Mouse (Mus musculus): ENCODE measurements at regions not wholly inside any gene's neighbourhood (a gene's known extent, or its start where the extent isn't known, plus 50 kb on each side); places are given as distances from the start of the nearest gene placed in this dataset.

GRCm38 (mm10) chr10:113440818-113441217 lies 512.0 kb upstream of the Atxn7l3b start:
- ATAC-seq (no peak), DNase-seq (ENCODE audit: low read depth, low spot score) (no peak)
- CTCF ChIA-PET = no interaction called here
- in situ Hi-C loops (cut with MboI; ENCODE audit: low pct_unique_long_range_greater_than_20kb) = no loop called here
- POLR2A ChIA-PET = no interaction called here
- TF ChIP-seq CTCF (IDR thresholded peaks at IDR 0.05) = no peak
- peaks cover 2% of the 10 kb centered on the region for H3K27me3 ChIP-seq

- ChIA-PET POLR2A (no interaction called here), CTCF (interaction anchor here (1.5 kb wide), 1 partner anchor 12 kb away, joined by 4 read pairs; no protein-coding TSS in a partner anchor)
- no peak for ATAC-seq
- TF ChIP-seq CTCF (IDR thresholded peaks at IDR 0.05) = no peak
- no peak for DNase-seq (ENCODE audit: low read depth, low spot score)
- in situ Hi-C loops (cut with MboI; ENCODE audit: low pct_unique_long_range_greater_than_20kb) = no loop called here
- H3K27me3 ChIP-seq = peaks cover 6% of the 10 kb centered on the region
These were observed 502.4 kb upstream of the Atxn7l3b start for GRCm38 (mm10) chr10:113431155-113431554.

- ChIA-PET CTCF (no interaction called here), POLR2A (no interaction called here)
- ATAC-seq = no peak
- DNase-seq (ENCODE audit: low read depth, low spot score) = no peak
- peaks cover 6% of the 10 kb centered on the region for H3K27me3 ChIP-seq
- no peak for TF ChIP-seq CTCF (IDR thresholded peaks at IDR 0.05)
- in situ Hi-C loops (cut with MboI; ENCODE audit: low pct_unique_long_range_greater_than_20kb) = no loop called here
These were observed 482.5 kb upstream of the Atxn7l3b start for GRCm38 (mm10) chr10:113411250-113411813.

- in situ Hi-C loops (cut with MboI; ENCODE audit: low pct_unique_long_range_greater_than_20kb) = no loop called here
- POLR2A ChIA-PET = no interaction called here
- ATAC-seq (no peak), DNase-seq (ENCODE audit: low read depth, low spot score) (no peak)
- no peak for TF ChIP-seq CTCF (IDR thresholded peaks at IDR 0.05)
- H3K27me3 ChIP-seq = no peaks in the 10 kb centered on the region
- CTCF ChIA-PET = no interaction called here
These were observed 461.8 kb upstream of the Atxn7l3b start for GRCm38 (mm10) chr10:113390579-113390978.

GRCm38 (mm10) chr10:113369232-113369631 lies 440.4 kb upstream of the Atxn7l3b start:
- DNase-seq (ENCODE audit: low read depth, low spot score) (no peak), ATAC-seq (no peak)
- ChIA-PET CTCF (no interaction called here), POLR2A (no interaction called here)
- no peaks in the 10 kb centered on the region for H3K27me3 ChIP-seq
- no peak for TF ChIP-seq CTCF (IDR thresholded peaks at IDR 0.05)
- in situ Hi-C loops (cut with MboI; ENCODE audit: low pct_unique_long_range_greater_than_20kb) = no loop called here

GRCm38 (mm10) chr10:113346199-113346598 lies 417.4 kb upstream of the Atxn7l3b start:
- DNase-seq (ENCODE audit: low read depth, low spot score) (no peak), ATAC-seq (no peak)
- ChIA-PET CTCF (no interaction called here), POLR2A (no interaction called here)
- no peak for TF ChIP-seq CTCF (IDR thresholded peaks at IDR 0.05)
- H3K27me3 ChIP-seq = peaks cover 25% of the 10 kb centered on the region
- in situ Hi-C loops (cut with MboI; ENCODE audit: low pct_unique_long_range_greater_than_20kb) = no loop called here

Data from Patski (cell line).